Mouse (Mus musculus): ENCODE results near the gene Smg5.

GRCm38 (mm10) chr3:88361096-88361495, 25.0 kb downstream of the Smg5 start:
- TF ChIP-seq CTCF (IDR thresholded peaks at IDR 0.05; ENCODE audit: low read depth) (no peak), EP300 (IDR thresholded peaks at IDR 0.05; ENCODE audit: low read depth) (no peak)
